In genomic region chr9:105482070-105482469, GRCm38 (mm10) we compare ENCODE assay signal across 10 mouse cellular contexts. TPM values are rescaled to one million over a fixed set of nuclear protein-coding genes. Genes with fewer than 3 reads are reported as not detected.
DNase-seq lines count a peak whose midpoint lies in the region; ATAC-seq and TF ChIP-seq lines count a peak whose summit lies in the region.
"Had no signal": no experiment of that assay in that cellular context is flagged by ENCODE, and none has a peak within 500 bp of the region (broad histone marks: within the 10 kb centered on the region; RNA-seq: fewer than 3 reads in every experiment).

No protein-coding gene starts in this region.

- no peaks in the 10 kb centered on the region for H3K9me3 ChIP-seq in liver, postnatal 0 days (ENCODE audit: low read length)

- WGBS in heart, adult 2 months = 62% methylated on average over 4 of the region's 4 CpGs
- WGBS in liver, postnatal 0 days (ENCODE audit: insufficient replicate concordance) = 68% methylated on average over 4 of the region's 4 CpGs
- 83% methylated on average over 4 of the region's 4 CpGs for WGBS in thymus, adult 2 months

- H3K9ac ChIP-seq in heart, adult 2 months (ENCODE audit: low read depth, low read length) = no peak overlapping the region
- H3K9ac ChIP-seq in liver, postnatal 0 days (replicated peaks) = no peak overlapping the region

- H3K27me3 ChIP-seq in heart, adult 2 months (ENCODE audit: control insufficient read depth, insufficient read depth, low read length) = no peaks in the 10 kb centered on the region
- H3K27me3 ChIP-seq in liver, postnatal 0 days (ENCODE audit: insufficient read depth, low read length) = no peaks in the 10 kb centered on the region
- no peaks in the 10 kb centered on the region for H3K27me3 ChIP-seq in thymus, adult 2 months (ENCODE audit: control insufficient read depth, insufficient read depth, low read length)
- H3K27me3 ChIP-seq: CH12.LX had no signal

- no peak overlapping the region for H3K4me2 ChIP-seq in liver, postnatal 0 days (ENCODE audit: low read depth, low read length)

- DNase-seq in heart, adult 2 months = peak; percentile 33 to 40
- DNase-seq in heart, adult 11 months = no peak
- DNase-seq in liver, postnatal 0 days = peak; percentile 42
- DNase-seq in liver = no peak
- peak; percentile 57 to 73 for DNase-seq in adrenal gland, postnatal 36 days
- DNase-seq in kidney, postnatal 36 days = peak; percentile 22 to 74
- no peak for DNase-seq in thymus, adult 2 months
- DNase-seq in B cell, adult 2 months = no peak

- peaks cover 8% of the 10 kb centered on the region for H3K79me2 ChIP-seq in heart, adult 2 months (replicated peaks; ENCODE audit: control insufficient read depth, insufficient read depth, low read length)

- H3K4me1 ChIP-seq in heart, adult 2 months (ENCODE audit: control insufficient read depth, insufficient read depth, low read length) = peaks cover 12% of the 10 kb centered on the region
- peaks cover 8% of the 10 kb centered on the region; the same call in 1 of the 2 replicates for H3K4me1 ChIP-seq in liver, postnatal 0 days (ENCODE audit: insufficient read depth)
- H3K4me1 ChIP-seq in thymus, adult 2 months (replicated peaks; ENCODE audit: control insufficient read depth, insufficient read depth, low read length) = no peaks in the 10 kb centered on the region; the same call in 1 of the 2 replicates

- intact Hi-C loops in heart, adult 2 months (cut with DNase I) = no loop called here

- ATAC-seq in liver, postnatal 0 days = no peak
- ATAC-seq: activated CD4-positive, CD25-positive, alpha-beta regulatory T cell, adult 4 months had no signal

- no peak for TF ChIP-seq POLR2A in heart, adult 2 months (IDR thresholded peaks at IDR 0.05; ENCODE audit: insufficient read depth, low read depth, low read length)
- TF ChIP-seq POLR2A in thymus, adult 2 months (IDR thresholded peaks at IDR 0.05; ENCODE audit: control insufficient read depth, extremely low read depth, insufficient read depth, low read length, poor library complexity) = no peak

- peaks cover 16% of the 10 kb centered on the region for H3K36me3 ChIP-seq in heart, adult 2 months (ENCODE audit: control insufficient read depth, insufficient read depth, low read length)
- no peaks in the 10 kb centered on the region for H3K36me3 ChIP-seq in liver, postnatal 0 days (replicated peaks; ENCODE audit: insufficient read depth, low read length)
- H3K36me3 ChIP-seq in thymus, adult 2 months (ENCODE audit: control insufficient read depth, insufficient read depth, low read length) = no peaks in the 10 kb centered on the region

- no peak for TF ChIP-seq EP300 in heart, adult 2 months (IDR thresholded peaks at IDR 0.05; ENCODE audit: insufficient read depth, low read depth, low read length)
- TF ChIP-seq EP300 in liver, postnatal 0 days (IDR thresholded peaks at IDR 0.05; ENCODE audit: low read depth) = no peak

- no peak overlapping the region for H3K4me3 ChIP-seq in heart, adult 2 months
- H3K4me3 ChIP-seq in liver, postnatal 0 days (ENCODE audit: low read depth, low read length) = no peak overlapping the region
- no peak overlapping the region for H3K4me3 ChIP-seq in thymus, adult 2 months (ENCODE audit: control insufficient read depth, insufficient read depth, low read length)

- no peak for TF ChIP-seq CTCF in heart, adult 2 months (IDR thresholded peaks at IDR 0.05)
- TF ChIP-seq CTCF in liver, postnatal 0 days (IDR thresholded peaks at IDR 0.05; ENCODE audit: low read depth) = no peak
- no peak for TF ChIP-seq CTCF in thymus, adult 2 months (IDR thresholded peaks at IDR 0.05; ENCODE audit: borderline replicate concordance, control insufficient read depth, extremely low read depth, insufficient read depth, low read length, poor library complexity)

- no peak overlapping the region for H3K27ac ChIP-seq in heart, adult 2 months
- no peak overlapping the region for H3K27ac ChIP-seq in liver, postnatal 0 days (ENCODE audit: low read depth)
- no peak overlapping the region for H3K27ac ChIP-seq in thymus, adult 2 months (ENCODE audit: control insufficient read depth, insufficient read depth, low read length)

RNA-seq across cellular contexts. Expression of gene Atp2c1, which starts 45.0 kb away (rescaled TPM):
- total RNA-seq in heart, adult 2 months (2021) = 10 to 100 TPM; 57.7 to 62.9 TPM
- 26.6 and 54.2 TPM in 2 replicates for polyA plus RNA-seq in heart, adult 2 months (2012; rRNA removed)
- 15.9 and 17.1 TPM in 2 replicates for polyA plus RNA-seq in liver, postnatal 0 days (2015; fragmentation: Nextera tagmentation; extraction: Ambion mirVana)
- total RNA-seq in adrenal gland, postnatal 36 days (2021) = 10 to 100 TPM; 70.5 to 89.1 TPM
- 48.9 and 53.2 TPM in 2 replicates for polyA plus RNA-seq in thymus, adult 2 months (2012; rRNA removed)

Comparison
In these comparisons a context has a peak if more than half of its experiments do, and no peak if none do; other contexts are left out.
1. DNase-seq: peak in heart, adult 2 months (2 of 2), liver, postnatal 0 days (single experiment), adrenal gland, postnatal 36 days (2 of 2) and kidney, postnatal 36 days (2 of 2); none in heart, adult 11 months (single experiment), liver (single experiment), thymus, adult 2 months (single experiment) and B cell, adult 2 months (0 of 2).